Mouse (Mus musculus) hindbrain, embryonic 13.5 days (tissue): Measurements from ENCODE around the gene Foxp1. TPM values are rescaled to one million over a fixed set of nuclear protein-coding genes. Genes with fewer than 3 reads are reported as not detected.

ENCODE experiments used
- ATAC-seq: fragments of 200-750 bp; cut with Nextera tagmentation; 2 replicates; pipeline ENCODE4 v1.8.0; 2017; ENCODE audit warnings: moderate TSS enrichment; ENCODE audit not compliant: low FRiP score
- H3K27ac ChIP-seq: fragments of 300-500 bp; sonication (generic); 2 replicates; pipeline ENCODE4 v1.5.1; 2015; ENCODE audit warnings: inconsistent platforms, mild to moderate bottlenecking, moderate library complexity
- H3K27me3 ChIP-seq: fragments of 300-500 bp; sonication (generic); 2 replicates; pipeline ENCODE4 v1.6.1; 2015; ENCODE audit warnings: mild to moderate bottlenecking, inconsistent platforms
- H3K36me3 ChIP-seq: fragments of 300-500 bp; sonication (generic); 2 replicates; pipeline ENCODE4 v1.6.1; 2015; ENCODE audit warnings: mild to moderate bottlenecking, inconsistent platforms
- H3K4me1 ChIP-seq: fragments of 300-500 bp; sonication (generic); replicated peaks from 2 replicates; pipeline ENCODE4 v1.6.1; 2015; ENCODE audit warnings: inconsistent platforms
- H3K4me2 ChIP-seq: fragments of 300-500 bp; sonication (generic); 2 replicates; pipeline ENCODE4 v1.6.1; 2015; ENCODE audit warnings: inconsistent platforms, mild to moderate bottlenecking, moderate library complexity
- H3K4me3 ChIP-seq: fragments of 300-500 bp; sonication (generic); 2 replicates; pipeline ENCODE4 v1.5.1; 2015; ENCODE audit warnings: mild to moderate bottlenecking, inconsistent platforms
- H3K9ac ChIP-seq: fragments of 300-500 bp; sonication (generic); 2 replicates; pipeline ENCODE4 v1.6.1; 2015; ENCODE audit warnings: mild to moderate bottlenecking, inconsistent platforms
- H3K9me3 ChIP-seq: fragments of 300-500 bp; sonication (generic); 2 replicates; pipeline ENCODE4 v1.6.1; 2016; ENCODE audit warnings: inconsistent platforms
- WGBS: fragments of 180-500 bp; shearing (Covaris S2); methylation state at CpG from one replicate; pipeline ENCODE4 v1.1.7; 2015; 5-methylcytosine and 5-hydroxymethylcytosine counted together
- polyA plus RNA-seq: library from polyadenylated mRNA; unstranded; fragments of >200 nt; fragmentation: Nextera tagmentation; extraction: Ambion mirVana; gene quantifications from 2 replicates; pipeline ENCODE4 v1.2.1, GENCODE M21; 2015

Gene Foxp1
- polyA plus RNA-seq, 1 experiment from 2014 or later, result 64.7 TPM

DNA sequence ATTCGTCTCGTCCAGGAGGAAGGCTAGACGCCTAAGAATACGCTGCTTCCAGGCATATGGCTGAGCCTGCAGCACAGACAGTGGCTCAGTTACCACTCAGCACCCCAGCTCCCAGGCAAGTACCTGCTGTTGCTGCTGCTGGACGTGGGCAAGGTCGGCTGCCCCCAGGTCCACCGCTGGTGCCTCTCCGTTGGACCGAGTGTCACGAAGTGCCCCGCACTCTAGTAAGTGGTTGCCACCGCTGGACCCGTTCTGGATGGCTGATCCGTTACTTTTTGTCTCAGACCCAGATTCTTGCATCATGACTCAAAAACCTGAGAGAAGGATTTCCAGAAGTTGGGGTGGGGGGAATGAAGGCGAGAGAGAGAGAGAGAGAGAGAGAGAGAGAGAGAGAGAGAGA lies 359.8 kb downstream of the Foxp1 start:
- H3K36me3 ChIP-seq, result no peaks in the 10 kb centered on the region
- no peak overlapping the region for H3K4me3 ChIP-seq
- no peaks in the 10 kb centered on the region for H3K27me3 ChIP-seq
- peaks cover 15% of the 10 kb centered on the region for H3K4me1 ChIP-seq
- no peak overlapping the region for H3K4me2 ChIP-seq
- H3K9me3 ChIP-seq, result no peaks in the 10 kb centered on the region
- 89% methylated on average over 15 of the region's 15 CpGs for WGBS
- H3K9ac ChIP-seq, result no peak overlapping the region
- H3K27ac ChIP-seq, result no peak overlapping the region
- ATAC-seq, result no peak

DNA sequence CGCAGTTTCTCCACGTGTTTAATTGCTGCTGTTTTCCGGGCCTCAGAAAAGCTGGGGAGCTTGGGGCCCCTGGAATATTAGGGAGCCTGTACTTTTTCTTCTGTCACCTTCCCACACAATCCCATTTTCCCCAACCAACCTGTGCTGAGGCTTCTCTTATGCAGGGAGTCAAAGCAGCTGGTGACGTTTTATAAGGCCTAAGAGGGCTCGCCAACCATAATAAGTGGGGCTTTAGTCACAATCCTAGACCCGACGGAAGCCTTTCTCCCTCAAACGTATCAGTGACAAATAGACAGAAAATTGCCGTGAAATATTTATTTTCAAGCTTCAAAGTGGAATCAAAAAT lies 362.2 kb downstream of the Foxp1 start:
- Histone ChIP-seq H3K4me1 (peaks cover 15% of the 10 kb centered on the region), H3K36me3 (no peaks in the 10 kb centered on the region), H3K9me3 (no peaks in the 10 kb centered on the region), H3K4me3 (no peak overlapping the region), H3K27me3 (no peaks in the 10 kb centered on the region), H3K4me2 (no peak overlapping the region), H3K9ac (no peak overlapping the region), H3K27ac (0 out of 2 replicates have a peak overlapping the region, but pooled peaks have one; percentile 15)
- ATAC-seq, result no peak
- WGBS, result 59% methylated on average over 9 of the region's 9 CpGs

DNA sequence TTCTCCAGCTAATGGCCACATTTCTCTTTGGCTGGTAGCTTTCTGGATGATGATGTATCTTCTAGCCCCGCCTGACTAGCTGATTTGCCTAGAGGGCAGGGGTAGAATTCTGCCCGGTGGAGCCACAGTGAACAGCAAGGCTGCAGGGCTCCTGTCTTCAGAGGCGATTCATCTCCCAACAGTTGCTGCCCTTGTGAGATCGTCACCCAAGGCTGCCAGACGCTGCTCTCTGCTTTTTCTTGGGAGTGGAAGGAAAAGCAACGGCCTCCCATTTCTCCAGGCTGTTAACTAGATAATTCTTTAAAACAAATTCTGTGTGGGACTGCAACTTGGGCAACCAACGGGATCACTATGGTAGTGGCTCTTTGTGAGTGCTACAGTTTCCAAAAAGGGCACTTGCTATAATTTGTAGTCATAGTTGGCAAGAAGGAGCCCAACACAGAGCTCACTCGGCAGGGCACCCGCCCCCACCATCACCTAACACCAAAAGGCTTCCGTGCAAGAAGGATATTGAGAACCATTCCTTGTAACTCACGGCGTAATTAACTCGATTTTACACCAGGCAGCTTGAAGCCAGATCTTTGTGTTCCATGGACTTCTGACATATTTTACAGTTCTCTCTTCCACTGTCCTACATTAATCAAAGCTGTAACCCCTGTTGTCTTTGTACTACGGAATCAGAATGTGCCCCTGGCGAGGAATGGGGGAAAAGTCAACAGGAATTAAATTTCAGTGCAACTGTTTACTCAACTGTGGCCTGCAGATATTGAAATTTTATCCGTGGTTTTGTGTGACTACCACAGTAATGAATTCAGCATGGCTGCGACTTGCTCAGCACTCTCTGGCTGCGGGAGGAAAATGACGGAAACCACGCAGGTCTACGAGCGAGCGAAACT lies 362.8 kb downstream of the Foxp1 start:
- H3K36me3 ChIP-seq, result no peaks in the 10 kb centered on the region
- H3K9ac ChIP-seq, result no peak overlapping the region
- no peak overlapping the region for H3K4me3 ChIP-seq
- 49% methylated on average over 23 of the region's 23 CpGs for WGBS
- H3K4me1 ChIP-seq, result peaks cover 15% of the 10 kb centered on the region
- no peak for ATAC-seq
- no peaks in the 10 kb centered on the region for H3K9me3 ChIP-seq
- no peaks in the 10 kb centered on the region for H3K27me3 ChIP-seq
- H3K4me2 ChIP-seq, result 0 out of 2 replicates have a peak overlapping the region, but pooled peaks have one; percentile 4
- peak overlapping the region; percentile 45; the same call in 1 of the 2 replicates for H3K27ac ChIP-seq

- Histone ChIP-seq H3K4me3 (no peak overlapping the region), H3K36me3 (no peaks in the 10 kb centered on the region), H3K9ac (no peak overlapping the region), H3K9me3 (no peaks in the 10 kb centered on the region), H3K4me2 (no peak overlapping the region), H3K27me3 (no peaks in the 10 kb centered on the region), H3K27ac (no peak overlapping the region), H3K4me1 (no peaks in the 10 kb centered on the region)
- WGBS, result 92% methylated on average over 4 of the region's 4 CpGs
- no peak for ATAC-seq
These were observed 368.8 kb downstream of the Foxp1 start for GRCm38 (mm10) chr6:99153682-99154081.

- Histone ChIP-seq H3K27me3 (no peaks in the 10 kb centered on the region), H3K4me3 (no peak overlapping the region), H3K9ac (no peak overlapping the region), H3K9me3 (no peaks in the 10 kb centered on the region), H3K27ac (no peak overlapping the region), H3K4me2 (no peak overlapping the region), H3K4me1 (no peaks in the 10 kb centered on the region), H3K36me3 (no peaks in the 10 kb centered on the region)
- no peak for ATAC-seq
- 90% methylated on average over 7 of the region's 7 CpGs for WGBS
These were observed 376.1 kb downstream of the Foxp1 start for GRCm38 (mm10) chr6:99146400-99146905.

GRCm38 (mm10) chr6:99145033-99145432 lies 377.5 kb downstream of the Foxp1 start:
- Histone ChIP-seq H3K9me3 (no peaks in the 10 kb centered on the region), H3K4me1 (no peaks in the 10 kb centered on the region), H3K27me3 (no peaks in the 10 kb centered on the region), H3K4me3 (no peak overlapping the region), H3K9ac (no peak overlapping the region), H3K4me2 (no peak overlapping the region), H3K27ac (no peak overlapping the region), H3K36me3 (no peaks in the 10 kb centered on the region)
- no peak for ATAC-seq
- WGBS, result 89% methylated on average over 7 of the region's 7 CpGs

- H3K36me3 ChIP-seq, result no peaks in the 10 kb centered on the region
- no peak overlapping the region for H3K4me2 ChIP-seq
- no peaks in the 10 kb centered on the region for H3K27me3 ChIP-seq
- WGBS, result 89% methylated on average over 4 of the region's 4 CpGs
- no peaks in the 10 kb centered on the region for H3K4me1 ChIP-seq
- H3K4me3 ChIP-seq, result no peak overlapping the region
- ATAC-seq, result no peak
- no peaks in the 10 kb centered on the region for H3K9me3 ChIP-seq
- no peak overlapping the region for H3K9ac ChIP-seq
- no peak overlapping the region for H3K27ac ChIP-seq
These were observed 378.8 kb downstream of the Foxp1 start for GRCm38 (mm10) chr6:99143756-99144036.

- Histone ChIP-seq H3K9me3 (no peaks in the 10 kb centered on the region), H3K9ac (no peak overlapping the region), H3K27me3 (no peaks in the 10 kb centered on the region), H3K4me3 (no peak overlapping the region), H3K4me1 (peaks cover 3% of the 10 kb centered on the region), H3K36me3 (no peaks in the 10 kb centered on the region), H3K27ac (no peak overlapping the region), H3K4me2 (no peak overlapping the region)
- no peak for ATAC-seq
- 78% methylated on average over 10 of the region's 10 CpGs for WGBS
These were observed 379.4 kb downstream of the Foxp1 start for GRCm38 (mm10) chr6:99142900-99143755.

DNA sequence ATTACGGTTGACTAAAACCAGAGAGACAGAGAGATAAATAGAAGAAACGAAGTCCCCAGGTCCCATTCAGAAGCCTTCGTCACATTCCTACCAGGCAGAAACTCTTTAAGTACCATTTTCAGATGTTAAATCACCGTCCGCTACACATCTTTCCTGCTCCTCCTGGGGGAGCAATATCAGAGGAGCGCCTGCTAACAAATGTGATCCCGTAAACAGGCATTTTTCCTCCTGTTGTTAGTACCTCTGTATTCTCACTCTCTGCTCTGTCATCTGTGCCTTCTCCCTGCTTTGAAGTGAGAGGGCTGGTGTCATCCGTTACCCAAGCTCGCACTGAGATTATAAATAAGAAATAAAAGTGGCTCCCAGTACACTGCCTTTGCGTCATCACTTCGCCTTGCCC lies 384.5 kb downstream of the Foxp1 start:
- no peak overlapping the region for H3K9ac ChIP-seq

GRCm38 (mm10) chr6:99137071-99137470 lies 385.4 kb downstream of the Foxp1 start:
- Histone ChIP-seq H3K9me3 (no peaks in the 10 kb centered on the region), H3K27me3 (0 out of 2 replicates have a peak, but pooled peaks cover 4% of the 10 kb centered on the region), H3K27ac (no peak overlapping the region), H3K4me2 (no peak overlapping the region), H3K4me1 (peaks cover 43% of the 10 kb centered on the region), H3K36me3 (no peaks in the 10 kb centered on the region), H3K4me3 (no peak overlapping the region), H3K9ac (no peak overlapping the region)
- WGBS, result 65% methylated on average over 11 of the region's 11 CpGs
- ATAC-seq, result no peak

More for the DNA sequence above, 384.5 kb downstream of the Foxp1 start:
- ATAC-seq, result no peak
- Histone ChIP-seq H3K4me3 (no peak overlapping the region), H3K27ac (no peak overlapping the region), H3K4me2 (no peak overlapping the region), H3K27me3 (no peaks in the 10 kb centered on the region), H3K9me3 (no peaks in the 10 kb centered on the region), H3K4me1 (peaks cover 43% of the 10 kb centered on the region), H3K36me3 (no peaks in the 10 kb centered on the region)
- WGBS, result 45% methylated on average over 11 of the region's 11 CpGs

DNA sequence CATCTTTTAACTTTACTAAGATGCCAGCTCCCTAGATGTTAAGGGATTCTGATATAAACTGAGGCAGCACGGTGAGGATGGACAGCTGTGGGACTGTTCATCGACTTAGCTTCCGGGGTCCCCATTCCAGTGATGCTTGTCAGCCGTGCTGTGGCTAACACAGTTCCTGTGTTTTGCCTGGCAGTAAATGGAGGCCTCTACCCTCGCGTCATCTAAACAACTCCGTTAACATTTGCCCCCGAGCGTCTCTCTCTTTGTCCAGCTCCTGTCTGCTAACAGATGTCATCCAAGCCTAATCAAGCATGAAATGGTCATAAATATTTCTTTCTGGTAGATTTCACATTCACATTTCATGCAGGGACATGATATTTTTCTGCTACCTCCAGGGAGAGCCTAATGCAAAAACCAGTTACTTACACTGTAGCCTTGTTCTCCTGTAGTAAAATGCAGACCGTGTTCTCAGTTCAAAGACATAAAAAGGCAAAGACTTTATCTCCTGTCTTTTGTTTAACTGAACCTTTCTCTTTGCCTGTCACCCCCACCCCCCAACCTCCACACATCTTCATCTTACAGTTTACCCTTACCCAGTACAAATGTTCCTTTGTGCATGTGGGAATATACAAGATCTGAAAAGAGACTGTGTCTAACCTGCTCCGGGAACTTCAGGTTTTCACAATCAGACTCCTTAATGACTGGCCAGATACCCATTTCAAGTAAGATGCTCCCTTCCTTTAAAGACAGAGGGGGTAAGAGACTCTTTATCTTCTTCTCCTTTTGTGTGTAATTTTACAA lies 386.4 kb downstream of the Foxp1 start:
- peak overlapping the region; percentile 30; the same call in 1 of the 2 replicates for H3K27ac ChIP-seq
- H3K27me3 ChIP-seq, result 0 out of 2 replicates have a peak, but pooled peaks cover 4% of the 10 kb centered on the region
- peaks cover 46% of the 10 kb centered on the region for H3K4me1 ChIP-seq
- no peak overlapping the region; the same call in 1 of the 2 replicates for H3K9ac ChIP-seq
- H3K9me3 ChIP-seq, result no peaks in the 10 kb centered on the region
- no peaks in the 10 kb centered on the region for H3K36me3 ChIP-seq
- WGBS, result 6% methylated on average over 11 of the region's 11 CpGs
- no peak overlapping the region for H3K4me3 ChIP-seq
- H3K4me2 ChIP-seq, result no peak overlapping the region
- 0 out of 2 replicates have a peak, but pooled peaks have one; percentile 60 for ATAC-seq

DNA sequence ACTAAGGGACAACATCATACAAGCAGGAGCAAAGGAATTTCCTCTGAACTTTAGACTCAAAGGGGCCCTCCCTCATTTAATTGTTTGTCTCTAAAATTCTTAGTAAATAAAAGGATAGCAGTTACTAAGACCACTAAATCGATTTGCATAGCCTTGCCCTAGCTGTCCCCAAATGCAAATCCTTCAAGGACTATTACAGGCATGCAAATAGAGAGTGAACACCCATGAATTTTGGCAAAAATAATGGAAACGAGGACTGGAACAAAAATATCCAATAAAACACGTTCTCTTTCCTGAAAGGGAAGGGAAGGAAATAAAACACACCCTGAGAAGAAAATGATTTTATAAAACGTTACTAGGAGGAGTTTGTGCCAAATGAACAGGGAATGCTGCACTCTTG lies 390.7 kb downstream of the Foxp1 start:
- 0 out of 2 replicates have a peak, but pooled peaks cover 4% of the 10 kb centered on the region for H3K27me3 ChIP-seq
- peaks cover 36% of the 10 kb centered on the region for H3K4me1 ChIP-seq
- H3K27ac ChIP-seq, result no peak overlapping the region
- WGBS, result 54% methylated on average over 4 of the region's 4 CpGs
- H3K36me3 ChIP-seq, result no peaks in the 10 kb centered on the region
- no peak overlapping the region for H3K4me3 ChIP-seq
- H3K9ac ChIP-seq, result no peak overlapping the region
- H3K4me2 ChIP-seq, result no peak overlapping the region
- ATAC-seq, result no peak
- H3K9me3 ChIP-seq, result no peaks in the 10 kb centered on the region
